Mouse (Mus musculus) macrophage (primary cell): Measurements from ENCODE around the gene Ric3. TPM values are rescaled to one million over a fixed set of nuclear protein-coding genes. Genes with fewer than 3 reads are reported as not detected.

Source experiments
- H3K27ac ChIP-seq: fragments of 350-480 bp; formaldehyde crosslinking; 2 replicates; pipeline ENCODE4 v1.9.0; 2021
- H3K36me3 ChIP-seq: fragments of 350-480 bp; formaldehyde crosslinking; 2 replicates; pipeline ENCODE4 v1.9.0; 2021; ENCODE audit errors: inconsistent target
- H3K4me3 ChIP-seq: fragments of 350-480 bp; formaldehyde crosslinking; 2 replicates; pipeline ENCODE4 v1.9.0; 2021; ENCODE audit errors: inconsistent target
- H3K79me2 ChIP-seq: fragments of 350-480 bp; formaldehyde crosslinking; 2 replicates; pipeline ENCODE4 v1.9.0; 2021; ENCODE audit errors: inconsistent target
- WGBS: methylation state at CpG from one replicate; pipeline ENCODE4 v1.1.7; 2026; ENCODE audit warnings: inconsistent platforms; ENCODE audit not compliant: missing documents; 5-methylcytosine and 5-hydroxymethylcytosine counted together
- polyA plus RNA-seq: library from polyadenylated mRNA; stranded (reverse); fragments of 250-400 nt; gene quantifications from 3 replicates; pipeline ENCODE4 v1.2.4, GENCODE M21; 2018; ENCODE audit warnings: inconsistent platforms

The Ric3 gene
- polyA plus RNA-seq, 1 experiment from 2014 or later = 0.26 TPM

DNA sequence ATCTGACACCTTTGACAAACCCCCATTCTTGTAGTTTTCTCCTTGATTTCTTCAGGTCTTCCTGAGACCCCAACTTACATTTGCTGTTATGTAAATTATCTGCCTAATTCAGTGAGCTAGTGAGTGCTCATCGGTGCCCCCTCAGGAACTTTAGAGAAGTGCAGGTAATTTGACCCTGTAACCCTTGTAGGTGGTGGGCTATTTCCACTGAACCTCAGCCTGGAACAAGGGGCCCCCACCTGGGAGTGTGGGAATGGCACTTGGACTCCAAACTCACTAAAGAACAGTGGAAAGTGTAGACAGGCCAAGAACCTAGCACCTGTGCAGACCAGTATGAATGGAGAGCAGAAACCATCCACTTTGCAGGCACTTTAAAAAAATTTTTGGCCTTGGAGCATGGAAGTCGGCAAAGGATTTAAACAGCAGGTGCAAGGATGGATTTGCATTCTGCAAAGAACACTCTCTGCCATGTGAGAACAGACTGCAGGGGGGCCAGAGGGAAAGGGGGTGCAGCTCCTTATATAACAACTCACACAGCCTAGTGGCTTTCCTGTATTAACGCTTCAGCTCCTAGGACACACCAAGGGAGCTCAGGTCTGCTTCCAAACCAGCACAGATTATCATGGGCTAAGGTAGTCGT is 82.7 kb downstream of the Ric3 start:
- no peaks in the 10 kb centered on the region for H3K79me2 ChIP-seq
- H3K36me3 ChIP-seq = no peaks in the 10 kb centered on the region
- 45% methylated on average over 4 of the region's 4 CpGs for WGBS
- H3K4me3 ChIP-seq = no peak overlapping the region
- H3K27ac ChIP-seq = no peak overlapping the region

- 72% methylated on average over 6 of the region's 6 CpGs for WGBS
- Histone ChIP-seq H3K27ac (no peak overlapping the region), H3K79me2 (no peaks in the 10 kb centered on the region), H3K36me3 (no peaks in the 10 kb centered on the region), H3K4me3 (no peak overlapping the region)
Measured at GRCm38 (mm10) chr7:108996156-108996555, 87.0 kb downstream of the Ric3 start.

- Histone ChIP-seq H3K27ac (no peak overlapping the region), H3K4me3 (no peak overlapping the region), H3K36me3 (no peaks in the 10 kb centered on the region), H3K79me2 (no peaks in the 10 kb centered on the region)
- 68% methylated on average over 3 of the region's 3 CpGs for WGBS
Measured at GRCm38 (mm10) chr7:108993881-108994291, 89.2 kb downstream of the Ric3 start.

DNA sequence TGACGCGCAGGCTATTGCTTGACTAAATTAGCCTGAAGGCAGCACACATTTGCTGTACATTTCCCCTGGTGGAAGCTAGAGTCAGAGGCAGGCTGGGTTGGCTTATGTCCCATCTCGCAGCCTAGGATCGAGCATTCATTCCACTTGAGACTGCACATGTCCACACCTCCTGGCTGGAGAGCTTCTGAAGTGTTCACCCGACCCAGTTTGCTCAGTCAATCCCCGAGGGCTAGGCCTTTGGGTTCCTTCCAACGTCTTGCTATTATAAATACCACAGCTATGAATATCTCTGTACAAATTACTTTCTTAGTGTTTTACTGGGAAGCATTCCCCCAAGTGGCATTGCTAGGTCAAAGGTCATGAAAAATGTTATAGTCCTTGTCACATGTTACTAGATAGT is 89.9 kb downstream of the Ric3 start:
- Histone ChIP-seq H3K4me3 (no peak overlapping the region), H3K36me3 (no peaks in the 10 kb centered on the region), H3K79me2 (no peaks in the 10 kb centered on the region), H3K27ac (no peak overlapping the region)
- WGBS = 88% methylated on average over 7 of the region's 7 CpGs

DNA sequence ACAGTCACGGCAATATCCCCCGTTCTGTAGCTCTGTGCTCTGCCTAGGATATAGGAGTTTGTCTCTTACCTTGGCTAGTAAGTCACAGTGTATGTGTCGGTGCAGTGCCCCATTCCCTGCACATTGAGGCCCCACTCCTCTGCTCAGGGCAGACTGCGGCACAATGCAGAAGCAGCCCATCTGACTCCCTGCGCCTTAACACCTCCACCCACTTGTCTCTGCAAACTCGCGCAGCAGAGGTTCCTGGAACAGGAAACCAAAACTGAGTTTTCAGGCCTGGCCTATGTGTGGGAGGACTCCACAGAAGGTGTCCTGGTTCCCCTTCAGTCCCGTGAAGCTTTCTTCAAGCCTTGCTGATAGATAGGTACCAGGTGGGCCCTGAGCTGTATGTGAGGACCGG is 91.9 kb downstream of the Ric3 start:
- 53% methylated on average over 8 of the region's 9 CpGs for WGBS
- Histone ChIP-seq H3K27ac (no peak overlapping the region), H3K36me3 (no peaks in the 10 kb centered on the region), H3K4me3 (no peak overlapping the region), H3K79me2 (no peaks in the 10 kb centered on the region)

- Histone ChIP-seq H3K4me3 (no peak overlapping the region), H3K27ac (no peak overlapping the region), H3K36me3 (no peaks in the 10 kb centered on the region), H3K79me2 (no peaks in the 10 kb centered on the region)
- 84% methylated on average over 2 of the region's 3 CpGs for WGBS
Measured at GRCm38 (mm10) chr7:108985934-108986708, 97.0 kb downstream of the Ric3 start.

Other genes starting within 250 kb of the Ric3 start
- not detected in 3 replicates for gene Olfr516, start 232.8 kb downstream of the Ric3 start, polyA plus RNA-seq
- not detected in 3 replicates for gene Olfr517, start 211.0 kb downstream of the Ric3 start, polyA plus RNA-seq
- not detected in 3 replicates for gene Olfr518, start 198.3 kb downstream of the Ric3 start, polyA plus RNA-seq
- gene Olfr519, start 188.9 kb downstream of the Ric3 start, polyA plus RNA-seq = not detected in 3 replicates
- 0.69 to 1.6 TPM (median 1.4 TPM) in 3 replicates for gene Nlrp10, start 153.2 kb downstream of the Ric3 start, polyA plus RNA-seq
- gene Eif3f, start 148.9 kb downstream of the Ric3 start, polyA plus RNA-seq = 60.5 to 140 TPM (median 94.6 TPM) in 3 replicates
- not detected in 3 replicates for gene Tub, start 133.0 kb downstream of the Ric3 start, polyA plus RNA-seq
- gene Lmo1, start 91.9 kb upstream of the Ric3 start, polyA plus RNA-seq = not detected in 3 replicates